Mouse (Mus musculus): ENCODE results near the gene Gal3st1. TPM values are rescaled to one million over a fixed set of nuclear protein-coding genes. Genes with fewer than 3 reads are reported as not detected.

Gal3st1 gene
- polyA plus RNA-seq, 1 experiment from 2014 or later = 9.5 TPM

GRCm38 (mm10) chr11:4035916-4036315, 52.5 kb downstream of the Gal3st1 start:
- 93% methylated on average over 6 of the region's 6 CpGs for WGBS
- Histone ChIP-seq H3K36me3 (no peaks in the 10 kb centered on the region), H3K27ac (replicated peaks) (no peak overlapping the region), H3K27me3 (no peaks in the 10 kb centered on the region), H3K4me2 (no peak overlapping the region), H3K4me3 (no peak overlapping the region), H3K9ac (no peak overlapping the region), H3K9me3 (no peaks in the 10 kb centered on the region), H3K4me1 (replicated peaks) (no peaks in the 10 kb centered on the region)
- no peak for ATAC-seq (ENCODE audit: low FRiP score, low read depth)

- Histone ChIP-seq H3K9me3 (no peaks in the 10 kb centered on the region), H3K9ac (no peak overlapping the region), H3K4me3 (no peak overlapping the region), H3K4me2 (no peak overlapping the region), H3K27ac (replicated peaks) (no peak overlapping the region), H3K4me1 (replicated peaks) (no peaks in the 10 kb centered on the region), H3K36me3 (no peaks in the 10 kb centered on the region), H3K27me3 (no peaks in the 10 kb centered on the region)
- ATAC-seq (ENCODE audit: low FRiP score, low read depth) = no peak
- WGBS = 78% methylated on average over 9 of the region's 9 CpGs
These were observed 53.1 kb downstream of the Gal3st1 start for GRCm38 (mm10) chr11:4036365-4037084.

GRCm38 (mm10) chr11:4039951-4040350, 56.5 kb downstream of the Gal3st1 start:
- H3K9me3 ChIP-seq = no peaks in the 10 kb centered on the region
- no peak overlapping the region for H3K4me2 ChIP-seq
- no peak overlapping the region for H3K4me3 ChIP-seq
- WGBS = 93% methylated on average over 4 of the region's 4 CpGs
- no peak overlapping the region for H3K27ac ChIP-seq (replicated peaks)
- H3K27me3 ChIP-seq = no peaks in the 10 kb centered on the region
- H3K9ac ChIP-seq = no peak overlapping the region
- no peaks in the 10 kb centered on the region for H3K36me3 ChIP-seq
- no peak for ATAC-seq (ENCODE audit: low FRiP score, low read depth)
- H3K4me1 ChIP-seq (replicated peaks) = no peaks in the 10 kb centered on the region

- no peaks in the 10 kb centered on the region for H3K36me3 ChIP-seq
- H3K27ac ChIP-seq (replicated peaks) = no peak overlapping the region
- H3K9me3 ChIP-seq = no peaks in the 10 kb centered on the region
- H3K27me3 ChIP-seq = no peaks in the 10 kb centered on the region
- no peaks in the 10 kb centered on the region for H3K4me1 ChIP-seq (replicated peaks)
- no peak overlapping the region for H3K4me3 ChIP-seq
- H3K4me2 ChIP-seq = no peak overlapping the region
- 87% methylated on average over 6 of the region's 6 CpGs for WGBS
- no peak for ATAC-seq (ENCODE audit: low FRiP score, low read depth)
- H3K9ac ChIP-seq = no peak overlapping the region
These were observed 57.7 kb downstream of the Gal3st1 start for GRCm38 (mm10) chr11:4041123-4041625.

GRCm38 (mm10) chr11:4043081-4043480, 59.6 kb downstream of the Gal3st1 start:
- Histone ChIP-seq H3K9ac (no peak overlapping the region), H3K27me3 (no peaks in the 10 kb centered on the region), H3K4me3 (no peak overlapping the region), H3K4me2 (no peak overlapping the region), H3K9me3 (no peaks in the 10 kb centered on the region), H3K36me3 (no peaks in the 10 kb centered on the region), H3K27ac (replicated peaks) (no peak overlapping the region), H3K4me1 (replicated peaks) (no peaks in the 10 kb centered on the region)
- WGBS = 93% methylated on average over 7 of the region's 7 CpGs
- ATAC-seq (ENCODE audit: low FRiP score, low read depth) = no peak

GRCm38 (mm10) chr11:4046526-4046925, 63.1 kb downstream of the Gal3st1 start:
- Histone ChIP-seq H3K9ac (no peak overlapping the region), H3K4me2 (no peak overlapping the region), H3K9me3 (no peaks in the 10 kb centered on the region), H3K27me3 (no peaks in the 10 kb centered on the region), H3K4me3 (no peak overlapping the region), H3K4me1 (replicated peaks) (no peaks in the 10 kb centered on the region), H3K27ac (replicated peaks) (no peak overlapping the region), H3K36me3 (no peaks in the 10 kb centered on the region)
- 57% methylated on average over 5 of the region's 5 CpGs for WGBS
- no peak for ATAC-seq (ENCODE audit: low FRiP score, low read depth)

GRCm38 (mm10) chr11:4047766-4048165, 64.3 kb downstream of the Gal3st1 start:
- no peaks in the 10 kb centered on the region for H3K36me3 ChIP-seq
- WGBS = 93% methylated on average over 2 of the region's 2 CpGs
- no peak for ATAC-seq (ENCODE audit: low FRiP score, low read depth)
- H3K27ac ChIP-seq (replicated peaks) = no peak overlapping the region
- no peak overlapping the region for H3K4me3 ChIP-seq
- H3K9me3 ChIP-seq = no peaks in the 10 kb centered on the region
- H3K4me1 ChIP-seq (replicated peaks) = no peaks in the 10 kb centered on the region
- H3K9ac ChIP-seq = no peak overlapping the region
- no peak overlapping the region for H3K4me2 ChIP-seq
- H3K27me3 ChIP-seq = no peaks in the 10 kb centered on the region

- Histone ChIP-seq H3K9me3 (no peaks in the 10 kb centered on the region), H3K4me3 (no peak overlapping the region), H3K4me2 (no peak overlapping the region), H3K36me3 (no peaks in the 10 kb centered on the region), H3K27ac (replicated peaks) (no peak overlapping the region), H3K9ac (no peak overlapping the region), H3K4me1 (replicated peaks) (no peaks in the 10 kb centered on the region), H3K27me3 (no peaks in the 10 kb centered on the region)
- no peak for ATAC-seq (ENCODE audit: low FRiP score, low read depth)
- WGBS = 90% methylated on average over 6 of the region's 6 CpGs
These were observed 65.0 kb downstream of the Gal3st1 start for GRCm38 (mm10) chr11:4048438-4048837.

Other genes starting within 250 kb of the Gal3st1 start
- gene Osbp2, start 119.7 kb upstream of the Gal3st1 start, polyA plus RNA-seq (2015; fragmentation: Nextera tagmentation; extraction: Ambion mirVana) = 28.7 and 33.1 TPM in 2 replicates
- 0.43 and 0.53 TPM in 2 replicates for gene 4921536K21Rik, start 88.5 kb upstream of the Gal3st1 start, polyA plus RNA-seq (2015; fragmentation: Nextera tagmentation; extraction: Ambion mirVana)
- gene Dusp18, start 88.4 kb upstream of the Gal3st1 start, polyA plus RNA-seq (2015; fragmentation: Nextera tagmentation; extraction: Ambion mirVana) = 28.4 and 33.1 TPM in 2 replicates
- 17.3 and 20.3 TPM in 2 replicates for gene Slc35e4, start 69.0 kb upstream of the Gal3st1 start, polyA plus RNA-seq (2015; fragmentation: Nextera tagmentation; extraction: Ambion mirVana)
- 27.2 and 28.3 TPM in 2 replicates for gene Tcn2, start 51.5 kb upstream of the Gal3st1 start, polyA plus RNA-seq (2015; fragmentation: Nextera tagmentation; extraction: Ambion mirVana)
- gene Pes1, start 19.7 kb upstream of the Gal3st1 start, polyA plus RNA-seq (2015; fragmentation: Nextera tagmentation; extraction: Ambion mirVana) = 55.2 and 57.5 TPM in 2 replicates
- gene 4930556J24Rik, start 6.9 kb upstream of the Gal3st1 start, polyA plus RNA-seq (2015; fragmentation: Nextera tagmentation; extraction: Ambion mirVana) = 0.13 TPM in 1 of 2 replicates, not detected in the other
- gene Sec14l4, start 47.8 kb downstream of the Gal3st1 start, polyA plus RNA-seq (2015; fragmentation: Nextera tagmentation; extraction: Ambion mirVana) = not detected in 2 replicates
- gene Sec14l3, start 81.2 kb downstream of the Gal3st1 start, polyA plus RNA-seq (2015; fragmentation: Nextera tagmentation; extraction: Ambion mirVana) = 0.39 and 0.86 TPM in 2 replicates
- 10.7 and 12.3 TPM in 2 replicates for gene Mtfp1, start 111.8 kb downstream of the Gal3st1 start, polyA plus RNA-seq (2015; fragmentation: Nextera tagmentation; extraction: Ambion mirVana)
- gene Sec14l2, start 139.8 kb downstream of the Gal3st1 start, polyA plus RNA-seq (2015; fragmentation: Nextera tagmentation; extraction: Ambion mirVana) = 6.1 and 6.4 TPM in 2 replicates
- 46.4 and 48.7 TPM in 2 replicates for gene Rnf215, start 151.6 kb downstream of the Gal3st1 start, polyA plus RNA-seq (2015; fragmentation: Nextera tagmentation; extraction: Ambion mirVana)
- gene Ccdc157, start 176.7 kb downstream of the Gal3st1 start, polyA plus RNA-seq (2015; fragmentation: Nextera tagmentation; extraction: Ambion mirVana) = 8.3 and 10.0 TPM in 2 replicates
- gene Sf3a1, start 176.7 kb downstream of the Gal3st1 start, polyA plus RNA-seq (2015; fragmentation: Nextera tagmentation; extraction: Ambion mirVana) = 46.5 and 52.9 TPM in 2 replicates
- gene Tbc1d10a, start 203.2 kb downstream of the Gal3st1 start, polyA plus RNA-seq (2015; fragmentation: Nextera tagmentation; extraction: Ambion mirVana) = 36.3 and 38.1 TPM in 2 replicates
- 4.6 and 5.3 TPM in 2 replicates for gene Castor1, start 234.6 kb downstream of the Gal3st1 start, polyA plus RNA-seq (2015; fragmentation: Nextera tagmentation; extraction: Ambion mirVana)